ENCODE assay signal across 17 mouse cellular contexts in genomic region chr3:68813461-68813860, GRCm38 (mm10). TPM values are rescaled to one million over a fixed set of nuclear protein-coding genes. Genes with fewer than 3 reads are reported as not detected.
"Had no signal": no experiment of that assay in that cellular context is flagged by ENCODE, and none has a peak within 500 bp of the region (broad histone marks: within the 10 kb centered on the region; RNA-seq: fewer than 3 reads in every experiment).

No protein-coding gene starts in this region.

- H3K4me3 ChIP-seq: neural tube, embryonic 13.5 days; neural tube, embryonic 15.5 days; stomach, embryonic 15.5 days had no signal

- DNase-seq: retina, postnatal 1 day; right cerebral cortex, adult 18-20 months; right cerebral cortex, postnatal 14 days; right cerebral cortex, postnatal 25 days; right cerebral cortex, postnatal 4 days; spleen, adult 18-20 months; thymus, adult 18-20 months; thymus, adult 2 months; thymus, postnatal 14 days; thymus, postnatal 25 days; thymus, postnatal 36 days; thymus, postnatal 4 days had no signal

- H3K27me3 ChIP-seq: neural tube, embryonic 13.5 days; neural tube, embryonic 15.5 days; stomach, embryonic 15.5 days had no signal

- H3K27ac ChIP-seq: neural tube, embryonic 13.5 days; neural tube, embryonic 15.5 days; stomach, embryonic 15.5 days; stomach, postnatal 0 days had no signal

- H3K4me1 ChIP-seq: neural tube, embryonic 13.5 days; neural tube, embryonic 15.5 days; stomach, embryonic 15.5 days had no signal

- H3K9me3 ChIP-seq: neural tube, embryonic 13.5 days; neural tube, embryonic 15.5 days; stomach, embryonic 15.5 days had no signal

- H3K36me3 ChIP-seq: neural tube, embryonic 13.5 days; neural tube, embryonic 15.5 days; stomach, embryonic 15.5 days had no signal

RNA-seq across cellular contexts. Expression of gene 1110032F04Rik, which starts 55.9 kb away (rescaled TPM):
- polyA plus RNA-seq: testis, adult 2 months had no signal
